13 mouse cellular contexts compared by ENCODE assay signal in genomic region chr19:46892856-46893255, GRCm38 (mm10).
"Had no signal": no experiment of that assay in that cellular context is flagged by ENCODE, and none has a peak within 500 bp of the region (broad histone marks: within the 10 kb centered on the region; RNA-seq: fewer than 3 reads in every experiment).

No protein-coding gene starts in this region.

- ATAC-seq: intestine, postnatal 0 days had no signal

- H3K4me2 ChIP-seq: limb, embryonic 13.5 days; neural tube, embryonic 12.5 days had no signal

- DNase-seq: kidney, adult 8-10 months; kidney, postnatal 25 days; left cerebral cortex, postnatal 4 days; lung, adult 18-20 months; lung, postnatal 36 days; midbrain, embryonic 14.5 days; thymus, adult 18-20 months; thymus, postnatal 14 days had no signal

- H3K9ac ChIP-seq: limb, embryonic 13.5 days; liver, embryonic 14.5 days; neural tube, embryonic 12.5 days had no signal

- H3K4me3 ChIP-seq: limb, embryonic 13.5 days; midbrain, embryonic 10.5 days; neural tube, embryonic 12.5 days had no signal

- H3K4me1 ChIP-seq: limb, embryonic 13.5 days; midbrain, embryonic 10.5 days; neural tube, embryonic 12.5 days had no signal

- H3K27me3 ChIP-seq: limb, embryonic 13.5 days; neural tube, embryonic 12.5 days had no signal

- H3K27ac ChIP-seq: limb, embryonic 13.5 days; liver, embryonic 14.5 days; midbrain, embryonic 10.5 days; neural tube, embryonic 12.5 days had no signal
